Mouse (Mus musculus) neutrophil, adult 83 days (primary cell): ENCODE data around the gene Vpreb2. TPM values are rescaled to one million over a fixed set of nuclear protein-coding genes. Genes with fewer than 3 reads are reported as not detected.

Experiments
- total RNA-seq, 2 experiments: library from RNA; stranded (reverse); gene quantifications; one replicate each; pipeline ENCODE4 v1.2.4; 2023

The Vpreb2 gene
- total RNA-seq: 1 to 10 TPM in 1 of 2 experiments, not detected in 1; 1.5 TPM

GRCm38 (mm10) chr16:17980128-17980527 lies at the start of gene Vpreb2:
Vpreb2 (plus strand) TSS chr16:17980428.

Other genes with a start within 250 kb of the Vpreb2 start
- 10 to 100 TPM; 72.6 to 88.4 TPM for gene Med15, start 247.5 kb upstream of the Vpreb2 start, total RNA-seq
- 10 to 100 TPM; 12.4 to 15.8 TPM for gene Klhl22, start 220.8 kb upstream of the Vpreb2 start, total RNA-seq
- gene Scarf2, start 183.1 kb upstream of the Vpreb2 start, total RNA-seq: under 1 TPM; 0.31 to 0.59 TPM
- gene B830017H08Rik, start 147.3 kb upstream of the Vpreb2 start, total RNA-seq: not detected
- 1 to 10 TPM; 3.7 to 6.8 TPM for gene Car15, start 142.1 kb upstream of the Vpreb2 start, total RNA-seq
- gene Gm20518, start 88.8 kb upstream of the Vpreb2 start, total RNA-seq: under 1 TPM; 0.33 to 0.73 TPM
- not detected for gene Tssk1, start 86.2 kb upstream of the Vpreb2 start, total RNA-seq
- gene Dgcr2, start 81.9 kb upstream of the Vpreb2 start, total RNA-seq: 10 to 100 TPM; 40.7 to 40.8 TPM
- not detected for gene Tssk2, start 81.8 kb upstream of the Vpreb2 start, total RNA-seq
- gene Ess2, start 69.1 kb upstream of the Vpreb2 start, total RNA-seq: 10 to 100 TPM; 19.6 to 19.9 TPM
- not detected for gene Gsc2, start 65.4 kb upstream of the Vpreb2 start, total RNA-seq
- gene Slc25a1, start 52.2 kb upstream of the Vpreb2 start, total RNA-seq: 10 to 100 TPM; 16.1 to 18.1 TPM
- gene Dgcr6, start 72.4 kb downstream of the Vpreb2 start, total RNA-seq: 1 to 10 TPM; 6.6 to 8.2 TPM
- 10 to 100 TPM in 1 of 2 experiments, 1 to 10 TPM in 1; 9.4 to 10.1 TPM for gene Prodh, start 109.8 kb downstream of the Vpreb2 start, total RNA-seq
- gene Rtn4r, start 147.2 kb downstream of the Vpreb2 start, total RNA-seq: under 1 TPM; 0.53 to 0.62 TPM
- not detected for gene Ccdc188, start 237.5 kb downstream of the Vpreb2 start, total RNA-seq